Mouse (Mus musculus) megakaryocyte, adult 5-6 weeks (primary cell): ENCODE data around the gene Fanci. TPM values are rescaled to one million over a fixed set of nuclear protein-coding genes. Genes with fewer than 3 reads are reported as not detected.

Experiments
- ATAC-seq: 2 replicates; pipeline ENCODE4 v1.8.0; 2016; ENCODE audit warnings: mild to moderate bottlenecking, inconsistent platforms; ENCODE audit not compliant: poor library complexity, severe bottlenecking
- total RNA-seq, 2 experiments: library from RNA; stranded (forward) in 1 of 2; stranded (reverse) in 1 of 2; fragments of 153-499, 151-499 nt in 1 of 2; fragments of 221-1000, 200-1000 nt in 1 of 2; gene quantifications; 2 replicates each; pipeline versions ENCODE4 v1.2.3 to v1.2.4; 2015 to 2017

Gene Fanci
- total RNA-seq, 2 experiments from 2014 or later: 8.0 to 19.2 TPM

GRCm38 (mm10) chr7:79498965-79499595, 107.4 kb downstream of the Fanci start:
- no peak for ATAC-seq

Other genes with a start within 250 kb of the Fanci start
- 4.0 and 9.2 TPM in 2 replicates for gene Mfge8, start 242.9 kb upstream of the Fanci start, total RNA-seq (2015)
- 9.8 and 10.5 TPM in 2 replicates for gene Mfge8, start 242.9 kb upstream of the Fanci start, total RNA-seq (2017)
- gene Abhd2, start 118.7 kb upstream of the Fanci start, total RNA-seq (2015): 41.5 and 45.2 TPM in 2 replicates
- 26.3 and 28.5 TPM in 2 replicates for gene Abhd2, start 118.7 kb upstream of the Fanci start, total RNA-seq (2017)
- not detected in 2 replicates for gene Rlbp1, start 4.9 kb upstream of the Fanci start, total RNA-seq (2015)
- not detected in 2 replicates for gene Rlbp1, start 4.9 kb upstream of the Fanci start, total RNA-seq (2017)
- gene Polg, start 74.4 kb downstream of the Fanci start, total RNA-seq (2015): 18.9 and 26.5 TPM in 2 replicates
- gene Polg, start 74.4 kb downstream of the Fanci start, total RNA-seq (2017): 61.2 and 71.9 TPM in 2 replicates
- 0.18 and 1.0 TPM in 2 replicates for gene Rhcg, start 225.7 kb downstream of the Fanci start, total RNA-seq (2015)
- gene Rhcg, start 225.7 kb downstream of the Fanci start, total RNA-seq (2017): 0.77 TPM in 1 of 2 replicates, not detected in the other